Mouse (Mus musculus) liver, adult 2 months (tissue): ENCODE results near the gene Kmt2d.

Experiments
- CTCF ChIP-seq: fragments of 200-500 bp; IDR thresholded peaks from 2 replicates; pipeline ENCODE4 v1.5.1; 2011; ENCODE audit warnings: low read depth, low read length, control low read depth
- POLR2A ChIP-seq: fragments of 200-500 bp; IDR thresholded peaks from 2 replicates; pipeline ENCODE4 v1.6.1; 2011; ENCODE audit warnings: low read length, control low read depth; ENCODE audit not compliant: insufficient read depth; ENCODE audit errors: extremely low read depth

- TF ChIP-seq POLR2A (no peak), CTCF (no peak)
These were observed 13.1 kb upstream of the Kmt2d start for GRCm38 (mm10) chr15:98884106-98884505.
